Comparison of ENCODE assay signal across 24 mouse cellular contexts in the genomic region with DNA sequence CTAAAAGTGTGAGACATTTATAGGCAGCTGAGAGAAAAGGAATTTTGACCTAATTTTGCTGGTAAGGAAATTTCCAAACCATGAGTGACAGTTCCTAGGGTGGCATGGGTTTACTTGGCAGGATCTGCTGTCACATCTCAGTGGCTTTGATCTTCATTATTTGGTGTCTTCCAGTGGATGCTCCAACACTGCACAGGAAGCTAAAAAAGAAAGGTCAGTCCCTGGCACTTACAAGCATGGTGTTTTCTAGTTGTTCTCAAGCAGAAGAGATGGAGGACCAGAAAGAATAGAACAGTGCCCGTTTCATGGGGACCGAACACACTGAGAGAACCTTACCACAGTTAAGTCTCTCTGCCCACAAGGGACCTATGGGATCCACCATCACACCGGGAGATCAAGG. TPM values are rescaled to one million over a fixed set of nuclear protein-coding genes. Genes with fewer than 3 reads are reported as not detected.
DNase-seq lines count a peak whose midpoint lies in the region; ATAC-seq and TF ChIP-seq lines count a peak whose summit lies in the region.
"Had no signal": no experiment of that assay in that cellular context is flagged by ENCODE, and none has a peak within 500 bp of the region (broad histone marks: within the 10 kb centered on the region; RNA-seq: fewer than 3 reads in every experiment).

No protein-coding gene starts in this region.

- no peaks in the 10 kb centered on the region for H3K9me3 ChIP-seq in midbrain, embryonic 10.5 days (replicated peaks)
- H3K9me3 ChIP-seq in midbrain, embryonic 16.5 days (replicated peaks; ENCODE audit: control insufficient read depth, low read length, poor library complexity, severe bottlenecking) = no peaks in the 10 kb centered on the region
- no peaks in the 10 kb centered on the region for H3K9me3 ChIP-seq in midbrain, embryonic 12.5 days
- H3K9me3 ChIP-seq in midbrain, postnatal 0 days (ENCODE audit: low read length) = no peaks in the 10 kb centered on the region
- H3K9me3 ChIP-seq: embryonic facial prominence, embryonic 10.5 days; embryonic facial prominence, embryonic 12.5 days; forebrain, embryonic 13.5 days had no signal

- no peak overlapping the region for H3K9ac ChIP-seq in heart, adult 2 months (ENCODE audit: low read depth, low read length)
- no peak overlapping the region for H3K9ac ChIP-seq in midbrain, embryonic 16.5 days (ENCODE audit: low read depth, low read length)
- no peak overlapping the region for H3K9ac ChIP-seq in midbrain, embryonic 12.5 days (replicated peaks)
- H3K9ac ChIP-seq in midbrain, postnatal 0 days (replicated peaks; ENCODE audit: low read length, poor library complexity, severe bottlenecking) = no peak overlapping the region
- H3K9ac ChIP-seq: embryonic facial prominence, embryonic 12.5 days; forebrain, embryonic 13.5 days had no signal

- intact Hi-C loops in heart, adult 2 months (cut with DNase I) = no loop called here

- H3K79me2 ChIP-seq in heart, adult 2 months (replicated peaks; ENCODE audit: control insufficient read depth, insufficient read depth, low read length) = no peaks in the 10 kb centered on the region

- no peak for TF ChIP-seq CTCF in heart, adult 2 months (IDR thresholded peaks at IDR 0.05)
- TF ChIP-seq CTCF in midbrain, postnatal 0 days (IDR thresholded peaks at IDR 0.05) = no peak

- ATAC-seq in midbrain, embryonic 16.5 days = no peak
- ATAC-seq in midbrain, embryonic 12.5 days (ENCODE audit: low FRiP score, low read depth) = no peak
- ATAC-seq in midbrain, postnatal 0 days (ENCODE audit: low FRiP score) = no peak
- ATAC-seq: activated CD4-positive, CD25-positive, alpha-beta regulatory T cell, adult 4 months; CD4-positive, CD25-positive, alpha-beta regulatory T cell, adult 4 months; Patski had no signal

- H3K4me1 ChIP-seq in heart, adult 2 months (ENCODE audit: control insufficient read depth, insufficient read depth, low read length) = no peaks in the 10 kb centered on the region
- H3K4me1 ChIP-seq in midbrain, embryonic 10.5 days = peaks cover 35% of the 10 kb centered on the region
- H3K4me1 ChIP-seq in midbrain, embryonic 16.5 days (ENCODE audit: control insufficient read depth, insufficient read depth, low read length) = peaks cover 14% of the 10 kb centered on the region
- H3K4me1 ChIP-seq in midbrain, embryonic 12.5 days = peaks cover 23% of the 10 kb centered on the region; the same call in 1 of the 2 replicates
- H3K4me1 ChIP-seq in midbrain, postnatal 0 days (ENCODE audit: insufficient read depth, low read length) = 0 out of 2 replicates have a peak, but pooled peaks cover 6% of the 10 kb centered on the region
- H3K4me1 ChIP-seq: embryonic facial prominence, embryonic 12.5 days had no signal

- H3K4me2 ChIP-seq in midbrain, embryonic 16.5 days (ENCODE audit: low read length) = no peak overlapping the region
- H3K4me2 ChIP-seq in midbrain, embryonic 12.5 days (replicated peaks) = peak overlapping the region; percentile 52
- no peak overlapping the region for H3K4me2 ChIP-seq in midbrain, postnatal 0 days (ENCODE audit: low read depth, low read length, poor library complexity, severe bottlenecking)

- no peak for TF ChIP-seq EP300 in heart, adult 2 months (IDR thresholded peaks at IDR 0.05; ENCODE audit: insufficient read depth, low read depth, low read length)

- H3K27me3 ChIP-seq in heart, adult 2 months (ENCODE audit: control insufficient read depth, insufficient read depth, low read length) = no peaks in the 10 kb centered on the region; the same call in 1 of the 2 replicates
- H3K27me3 ChIP-seq in midbrain, embryonic 10.5 days (ENCODE audit: low read depth, poor library complexity, severe bottlenecking) = peaks cover 96% of the 10 kb centered on the region
- peaks cover 45% of the 10 kb centered on the region for H3K27me3 ChIP-seq in midbrain, embryonic 16.5 days (ENCODE audit: control insufficient read depth, insufficient read depth, low read depth, low read length)
- peaks cover 81% of the 10 kb centered on the region for H3K27me3 ChIP-seq in midbrain, embryonic 12.5 days
- peaks cover 18% of the 10 kb centered on the region; the same call in 1 of the 2 replicates for H3K27me3 ChIP-seq in midbrain, postnatal 0 days (ENCODE audit: insufficient read depth, low read length)

- DNase-seq in heart, adult 11 months = peak; percentile 65
- no peak for DNase-seq in heart, adult 2 months
- DNase-seq in midbrain, embryonic 10.5 days (ENCODE audit: low spot score) = no peak
- no peak for DNase-seq in midbrain, postnatal 0 days (ENCODE audit: low spot score)
- no peak for DNase-seq in layer of hippocampus, postnatal 36 days
- DNase-seq: adrenal gland, adult 8-10 months; adrenal gland, postnatal 14 days; adrenal gland, postnatal 36 days; B cell, adult 2 months; cerebellum, adult 11-12 months; cerebellum, adult 2 months; cerebellum, adult 9-10 months; cerebellum, postnatal 10 days; cerebellum, postnatal 25 days had no signal

- no peak overlapping the region for H3K4me3 ChIP-seq in heart, adult 2 months
- 0 out of 2 replicates have a peak overlapping the region, but pooled peaks have one; percentile 48 for H3K4me3 ChIP-seq in midbrain, embryonic 10.5 days
- H3K4me3 ChIP-seq in midbrain, embryonic 16.5 days (ENCODE audit: low read depth, low read length) = no peak overlapping the region
- no peak overlapping the region for H3K4me3 ChIP-seq in midbrain, embryonic 12.5 days
- H3K4me3 ChIP-seq in midbrain, postnatal 0 days (ENCODE audit: low read depth, low read length) = no peak overlapping the region

- no peaks in the 10 kb centered on the region for H3K36me3 ChIP-seq in heart, adult 2 months (ENCODE audit: control insufficient read depth, insufficient read depth, low read length)
- no peaks in the 10 kb centered on the region for H3K36me3 ChIP-seq in midbrain, embryonic 10.5 days
- no peaks in the 10 kb centered on the region for H3K36me3 ChIP-seq in midbrain, embryonic 16.5 days (ENCODE audit: control insufficient read depth, insufficient read depth, low read length)
- no peaks in the 10 kb centered on the region for H3K36me3 ChIP-seq in midbrain, embryonic 12.5 days
- H3K36me3 ChIP-seq in midbrain, postnatal 0 days (ENCODE audit: insufficient read depth, low read length) = no peaks in the 10 kb centered on the region
- H3K36me3 ChIP-seq: embryonic facial prominence, embryonic 10.5 days; embryonic facial prominence, embryonic 12.5 days; G1E had no signal

- no peak for TF ChIP-seq POLR2A in heart, adult 2 months (IDR thresholded peaks at IDR 0.05; ENCODE audit: insufficient read depth, low read depth, low read length)

- WGBS in heart, adult 2 months = 82% methylated on average over 3 of the region's 3 CpGs
- WGBS in midbrain, embryonic 10.5 days = 79% methylated on average over 3 of the region's 3 CpGs
- 72% methylated on average over 3 of the region's 3 CpGs for WGBS in midbrain, embryonic 16.5 days
- 78% methylated on average over 3 of the region's 3 CpGs for WGBS in midbrain, embryonic 12.5 days
- 67% methylated on average over 3 of the region's 3 CpGs for WGBS in midbrain, postnatal 0 days

- H3K27ac ChIP-seq in heart, adult 2 months = no peak overlapping the region
- H3K27ac ChIP-seq in midbrain, embryonic 10.5 days (replicated peaks) = no peak overlapping the region
- H3K27ac ChIP-seq in midbrain, embryonic 16.5 days (ENCODE audit: low read length) = no peak overlapping the region
- H3K27ac ChIP-seq in midbrain, embryonic 12.5 days (replicated peaks) = no peak overlapping the region
- H3K27ac ChIP-seq in midbrain, postnatal 0 days (ENCODE audit: low read depth, low read length) = no peak overlapping the region
- H3K27ac ChIP-seq: embryonic facial prominence, embryonic 12.5 days; forebrain, embryonic 13.5 days had no signal

RNA-seq across cellular contexts. Expression of a gene that starts 18.9 kb away (rescaled TPM):
- under 1 TPM; 0.30 to 0.94 TPM for total RNA-seq in heart, adult 2 months (2021)
- 0.23 and 0.31 TPM in 2 replicates for polyA plus RNA-seq in heart, adult 2 months (2012; rRNA removed)
- polyA plus RNA-seq in midbrain, embryonic 10.5 days (2016; fragmentation: Nextera tagmentation; extraction: Ambion mirVana) = 18.3 and 23.2 TPM in 2 replicates
- 0.40 and 0.55 TPM in 2 replicates for polyA plus RNA-seq in midbrain, embryonic 16.5 days (2015; fragmentation: Nextera tagmentation; extraction: Ambion mirVana)
- 23.7 and 36.4 TPM in 2 replicates for polyA plus RNA-seq in midbrain, embryonic 12.5 days (2016; fragmentation: Nextera tagmentation; extraction: Ambion mirVana)
- 0.71 and 2.2 TPM in 2 replicates for total RNA-seq in midbrain, postnatal 0 days (2014; rRNA removed)
- 0.23 and 0.39 TPM in 2 replicates for polyA plus RNA-seq in midbrain, postnatal 0 days (2015; fragmentation: Nextera tagmentation; extraction: Ambion mirVana)
- under 1 TPM; 0.55 to 0.66 TPM for total RNA-seq in layer of hippocampus, postnatal 36 days (2021)
- total RNA-seq: CH12.LX had no signal
- polyA plus RNA-seq: activated CD4-positive, CD25-positive, alpha-beta regulatory T cell, adult 4 months; CD4-positive, CD25-positive, alpha-beta regulatory T cell, adult 4 months; G1E; Patski had no signal

Comparison
In these comparisons a context has a peak if more than half of its experiments do, and no peak if none do; other contexts are left out.
1. RNA of a gene that starts 18.9 kb away (polyA plus RNA-seq): 23.7 to 36.4 TPM in midbrain, embryonic 12.5 days and 18.3 to 23.2 TPM in midbrain, embryonic 10.5 days; 0.40 to 0.55 TPM in midbrain, embryonic 16.5 days, 0.23 to 0.31 TPM in heart, adult 2 months and 0.23 to 0.39 TPM in midbrain, postnatal 0 days; every median in the first group is over 10 times any median in the second.